Mouse (Mus musculus) midbrain, embryonic 12.5 days (tissue): ENCODE results near the gene Aco1. TPM values are rescaled to one million over a fixed set of nuclear protein-coding genes. Genes with fewer than 3 reads are reported as not detected.

Experiments used
- ATAC-seq: fragments of 200-750 bp; cut with Nextera tagmentation; 2 replicates; pipeline ENCODE4 v1.8.0; 2017; ENCODE audit warnings: low read depth, moderate TSS enrichment, moderate library complexity; ENCODE audit not compliant: low FRiP score
- H3K27ac ChIP-seq: fragments of 300-500 bp; sonication (generic); replicated peaks from 2 replicates; pipeline ENCODE4 v1.5.1; 2016; ENCODE audit warnings: mild to moderate bottlenecking
- H3K27me3 ChIP-seq: fragments of 300-500 bp; sonication (generic); 2 replicates; pipeline ENCODE4 v1.6.1; 2016; ENCODE audit warnings: mild to moderate bottlenecking
- H3K36me3 ChIP-seq: fragments of 300-500 bp; sonication (generic); 2 replicates; pipeline ENCODE4 v1.6.1; 2016
- H3K4me1 ChIP-seq: fragments of 300-500 bp; sonication (generic); 2 replicates; pipeline ENCODE4 v1.6.1; 2016
- H3K4me2 ChIP-seq: fragments of 300-500 bp; sonication (generic); replicated peaks from 2 replicates; pipeline ENCODE4 v1.6.1; 2016; ENCODE audit warnings: mild to moderate bottlenecking, moderate library complexity
- H3K4me3 ChIP-seq: fragments of 300-500 bp; sonication (generic); 2 replicates; pipeline ENCODE4 v1.5.1; 2016; ENCODE audit warnings: mild to moderate bottlenecking
- H3K9ac ChIP-seq: fragments of 300-500 bp; sonication (generic); replicated peaks from 2 replicates; pipeline ENCODE4 v1.6.1; 2016; ENCODE audit warnings: mild to moderate bottlenecking, moderate library complexity
- H3K9me3 ChIP-seq: fragments of 300-500 bp; sonication (generic); 2 replicates; pipeline ENCODE4 v1.6.1; 2016; ENCODE audit warnings: mild to moderate bottlenecking
- WGBS: fragments of 180-500 bp; shearing (Covaris S2); methylation state at CpG from one replicate; pipeline ENCODE4 v1.1.7; 2016; 5-methylcytosine and 5-hydroxymethylcytosine counted together
- polyA plus RNA-seq: library from polyadenylated mRNA; unstranded; fragments of >200 nt; fragmentation: Nextera tagmentation; extraction: Ambion mirVana; gene quantifications from 2 replicates; pipeline ENCODE4 v1.2.1, GENCODE M21; 2016

The Aco1 gene
- polyA plus RNA-seq, 1 experiment from 2014 or later: 58.7 TPM

DNA sequence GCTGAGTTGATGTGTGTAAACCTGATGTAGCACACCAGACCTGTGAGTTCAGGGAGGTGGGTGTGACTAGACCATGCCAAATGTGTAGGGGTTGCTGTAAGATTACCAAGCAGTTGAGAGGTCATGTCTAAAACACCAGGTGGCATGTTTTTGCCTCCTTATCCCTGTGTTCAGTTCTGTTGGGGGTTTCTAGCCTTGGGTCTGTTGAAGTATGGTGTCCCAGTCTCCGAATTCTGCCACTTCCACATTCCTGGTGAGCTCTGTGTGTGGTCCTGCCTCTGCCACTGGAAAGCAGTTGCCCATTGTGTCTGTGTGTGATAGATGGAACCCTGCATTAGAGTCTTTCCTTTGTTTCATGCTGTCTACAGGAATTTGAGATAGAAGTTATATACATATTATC, 1.7 kb downstream of the Aco1 start:
- Histone ChIP-seq H3K4me3 (peak overlapping the region; percentile 85), H3K4me1 (peaks cover 20% of the 10 kb centered on the region), H3K27me3 (no peaks in the 10 kb centered on the region), H3K27ac (no peak overlapping the region), H3K9me3 (no peaks in the 10 kb centered on the region), H3K9ac (peak overlapping the region; percentile 76; the same call in 1 of the 2 replicates), H3K36me3 (no peaks in the 10 kb centered on the region), H3K4me2 (peak overlapping the region; percentile 75)
- WGBS: 21% methylated on average over 1 of the region's 1 CpGs
- ATAC-seq: no peak

DNA sequence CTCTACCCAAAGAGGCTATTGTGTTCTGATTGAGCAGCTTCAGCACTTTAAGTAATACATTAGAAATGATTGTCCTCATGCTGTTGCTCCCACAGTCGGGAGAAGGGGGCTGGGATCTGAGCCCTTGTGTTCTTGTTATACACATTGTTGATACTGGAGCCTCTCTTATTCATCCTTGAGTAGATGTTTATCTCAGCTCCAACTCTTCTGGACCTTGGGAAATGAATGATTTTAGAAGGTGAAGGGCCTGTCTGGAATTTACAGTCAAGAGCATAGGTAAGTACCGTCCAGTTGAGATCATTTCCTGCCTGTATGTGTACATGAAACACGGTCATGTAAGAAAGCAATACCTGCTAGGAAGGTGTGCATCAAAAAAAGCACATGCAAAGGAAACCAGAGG, 2.1 kb downstream of the Aco1 start:
- Histone ChIP-seq H3K4me1 (peaks cover 20% of the 10 kb centered on the region), H3K9me3 (no peaks in the 10 kb centered on the region), H3K4me2 (peak overlapping the region; percentile 75), H3K9ac (no peak overlapping the region), H3K27me3 (no peaks in the 10 kb centered on the region), H3K36me3 (no peaks in the 10 kb centered on the region), H3K27ac (no peak overlapping the region), H3K4me3 (no peak overlapping the region)
- no peak for ATAC-seq
- 79% methylated on average over 3 of the region's 3 CpGs for WGBS

DNA sequence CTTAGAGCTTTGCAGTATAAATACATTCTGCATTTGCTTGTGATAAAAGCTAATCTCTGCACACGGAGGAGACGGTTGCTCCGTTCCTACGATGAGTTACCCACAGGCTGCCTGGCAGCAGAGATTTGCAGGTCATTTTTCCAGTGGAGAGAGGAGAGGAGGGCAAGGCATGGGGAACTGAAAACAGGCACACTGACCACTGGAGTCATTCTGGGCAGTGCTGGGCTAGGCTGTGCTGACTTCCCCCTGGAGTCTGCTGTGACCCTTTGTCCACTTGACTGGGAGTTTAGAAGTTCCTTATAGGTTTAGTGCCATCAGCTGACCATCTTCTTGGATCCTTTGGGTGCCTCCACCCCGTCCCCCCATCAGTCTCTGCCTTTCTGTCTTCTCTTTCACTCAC, 5.4 kb downstream of the Aco1 start:
- Histone ChIP-seq H3K4me1 (peaks cover 13% of the 10 kb centered on the region), H3K36me3 (no peaks in the 10 kb centered on the region), H3K27me3 (no peaks in the 10 kb centered on the region), H3K4me3 (no peak overlapping the region), H3K27ac (no peak overlapping the region), H3K9me3 (no peaks in the 10 kb centered on the region), H3K4me2 (no peak overlapping the region), H3K9ac (no peak overlapping the region)
- ATAC-seq: no peak
- 96% methylated on average over 5 of the region's 5 CpGs for WGBS

DNA sequence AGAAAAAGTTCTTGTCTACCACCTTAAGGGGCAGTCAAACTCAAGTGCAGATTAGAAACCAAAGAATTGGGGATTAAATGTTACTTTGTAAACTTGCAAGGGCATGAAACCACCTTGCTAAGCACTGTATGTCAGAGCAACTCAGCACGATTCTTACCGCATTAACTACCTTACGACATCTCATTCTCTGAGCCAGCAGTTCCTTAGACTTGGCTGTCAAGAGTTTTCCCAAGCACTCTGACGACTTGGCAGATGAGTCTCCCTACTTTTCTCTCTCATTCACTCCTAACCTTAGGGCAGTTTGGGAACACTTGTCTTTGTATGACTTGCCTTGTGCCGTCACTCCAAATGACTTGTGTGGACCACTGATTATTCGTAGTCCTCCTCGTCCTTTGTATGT, 7.2 kb downstream of the Aco1 start:
- no peak overlapping the region for H3K4me3 ChIP-seq
- H3K36me3 ChIP-seq: no peaks in the 10 kb centered on the region
- no peak overlapping the region for H3K27ac ChIP-seq
- H3K27me3 ChIP-seq: no peaks in the 10 kb centered on the region
- H3K9me3 ChIP-seq: no peaks in the 10 kb centered on the region
- no peak overlapping the region for H3K9ac ChIP-seq
- H3K4me1 ChIP-seq: 0 out of 2 replicates have a peak, but pooled peaks cover under 1% of the 10 kb centered on the region
- no peak overlapping the region for H3K4me2 ChIP-seq
- WGBS: 95% methylated on average over 7 of the region's 7 CpGs
- ATAC-seq: no peak

DNA sequence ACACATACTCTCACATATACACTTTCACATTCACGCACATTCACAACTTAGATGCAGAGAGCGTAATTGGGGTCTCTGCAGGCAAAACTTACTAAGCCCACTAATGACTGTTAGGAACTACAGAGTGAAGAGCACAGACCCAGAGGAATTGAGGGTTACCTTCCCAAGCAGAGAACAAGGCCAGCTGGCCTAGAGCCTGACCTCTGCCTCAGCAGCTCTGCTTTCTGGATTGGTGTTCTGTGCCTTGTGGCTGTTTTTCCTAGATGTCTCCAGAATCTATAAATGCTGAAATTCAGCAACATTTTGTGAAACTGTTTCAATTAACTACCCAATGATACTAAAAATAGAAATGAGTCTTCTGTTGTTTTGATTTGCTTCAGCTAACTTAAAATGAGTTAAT, 9.9 kb downstream of the Aco1 start:
- H3K4me3 ChIP-seq: no peak overlapping the region
- no peak overlapping the region for H3K4me2 ChIP-seq
- ATAC-seq: no peak
- no peaks in the 10 kb centered on the region for H3K27me3 ChIP-seq
- H3K36me3 ChIP-seq: no peaks in the 10 kb centered on the region
- WGBS: 100% methylated on average over 2 of the region's 2 CpGs
- 0 out of 2 replicates have a peak, but pooled peaks cover 3% of the 10 kb centered on the region for H3K4me1 ChIP-seq
- H3K9ac ChIP-seq: no peak overlapping the region
- no peak overlapping the region for H3K27ac ChIP-seq
- H3K9me3 ChIP-seq: no peaks in the 10 kb centered on the region

DNA sequence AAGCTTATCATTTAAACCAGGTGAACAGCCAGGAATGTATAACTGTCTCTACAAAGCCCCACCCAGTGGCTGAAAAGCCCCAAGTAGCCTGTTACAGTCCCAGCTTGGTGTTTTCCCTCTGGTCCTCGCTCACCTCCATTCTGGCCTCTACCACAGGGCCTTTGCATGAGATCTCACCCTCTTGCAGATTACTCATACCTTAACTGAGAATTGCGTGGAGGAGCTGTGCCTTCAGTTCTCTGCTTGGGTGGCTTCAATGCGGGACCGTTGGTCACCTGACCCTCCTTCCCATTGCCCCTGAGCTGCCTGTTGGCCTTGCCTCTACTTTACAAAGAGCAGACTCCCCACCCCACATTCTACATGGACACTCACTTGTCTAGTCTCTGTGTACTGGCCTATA, 10.6 kb downstream of the Aco1 start:
- Histone ChIP-seq H3K27ac (no peak overlapping the region), H3K4me3 (no peak overlapping the region), H3K9me3 (no peaks in the 10 kb centered on the region), H3K4me2 (no peak overlapping the region), H3K4me1 (0 out of 2 replicates have a peak, but pooled peaks cover 3% of the 10 kb centered on the region), H3K27me3 (no peaks in the 10 kb centered on the region), H3K9ac (no peak overlapping the region), H3K36me3 (no peaks in the 10 kb centered on the region)
- 90% methylated on average over 4 of the region's 4 CpGs for WGBS
- ATAC-seq: no peak

DNA sequence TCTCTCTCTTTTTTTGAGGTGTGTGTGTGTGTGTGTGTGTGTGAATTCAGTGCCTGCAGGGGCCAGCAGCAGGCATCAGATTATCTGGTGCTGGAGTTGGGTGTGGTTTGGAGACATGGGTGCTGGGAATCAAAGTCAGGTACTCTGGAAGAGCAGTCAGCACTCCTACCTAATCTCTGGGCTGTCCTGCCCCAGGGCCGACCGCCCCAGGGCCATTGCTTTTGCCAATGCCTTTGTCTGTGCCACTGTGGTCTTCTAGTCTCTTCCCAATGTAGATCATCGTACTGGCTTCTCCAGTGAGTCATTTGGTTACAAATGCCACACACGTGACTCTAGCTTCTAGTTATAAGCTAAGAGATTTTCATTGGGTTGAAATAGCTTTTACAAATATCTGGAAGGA, 11.9 kb downstream of the Aco1 start:
- 93% methylated on average over 4 of the region's 4 CpGs for WGBS
- no peak overlapping the region for H3K4me2 ChIP-seq
- H3K36me3 ChIP-seq: no peaks in the 10 kb centered on the region
- H3K9ac ChIP-seq: no peak overlapping the region
- no peak overlapping the region for H3K27ac ChIP-seq
- H3K27me3 ChIP-seq: no peaks in the 10 kb centered on the region
- H3K4me1 ChIP-seq: 0 out of 2 replicates have a peak, but pooled peaks cover 3% of the 10 kb centered on the region
- H3K4me3 ChIP-seq: no peak overlapping the region
- H3K9me3 ChIP-seq: no peaks in the 10 kb centered on the region
- no peak for ATAC-seq

DNA sequence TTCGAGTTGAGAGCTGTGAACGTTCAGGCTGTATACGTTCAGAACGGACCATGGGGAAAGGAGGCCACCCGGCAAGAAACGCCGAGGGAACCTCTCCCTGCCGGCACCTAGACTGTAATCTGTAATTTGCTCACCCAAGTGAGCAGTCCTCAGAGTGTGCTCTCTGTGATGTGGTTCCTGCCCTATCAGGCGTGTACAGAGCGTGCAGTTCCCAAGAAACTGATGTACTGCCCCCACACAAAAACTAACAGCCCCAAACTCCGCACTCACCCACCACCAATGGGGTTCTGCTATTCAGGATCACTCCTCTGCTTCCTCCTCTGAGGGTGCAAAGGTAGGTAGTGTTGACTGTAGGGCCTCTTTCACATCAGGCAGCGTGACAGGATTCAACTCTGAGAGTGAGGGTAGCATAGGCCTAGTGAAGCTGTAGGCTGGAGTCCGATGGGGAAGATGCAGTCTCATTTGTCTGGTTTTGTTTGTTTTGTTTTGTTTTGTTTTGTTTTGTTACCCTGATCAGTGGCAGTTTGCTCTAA, 12.7 kb downstream of the Aco1 start:
- H3K4me1 ChIP-seq: 0 out of 2 replicates have a peak, but pooled peaks cover 3% of the 10 kb centered on the region
- no peak overlapping the region for H3K27ac ChIP-seq
- H3K9ac ChIP-seq: no peak overlapping the region
- no peaks in the 10 kb centered on the region for H3K36me3 ChIP-seq
- peaks cover under 1% of the 10 kb centered on the region for H3K9me3 ChIP-seq
- no peak overlapping the region for H3K4me2 ChIP-seq
- no peak overlapping the region for H3K4me3 ChIP-seq
- no peaks in the 10 kb centered on the region for H3K27me3 ChIP-seq
- WGBS: 90% methylated on average over 13 of the region's 13 CpGs
- no peak for ATAC-seq

DNA sequence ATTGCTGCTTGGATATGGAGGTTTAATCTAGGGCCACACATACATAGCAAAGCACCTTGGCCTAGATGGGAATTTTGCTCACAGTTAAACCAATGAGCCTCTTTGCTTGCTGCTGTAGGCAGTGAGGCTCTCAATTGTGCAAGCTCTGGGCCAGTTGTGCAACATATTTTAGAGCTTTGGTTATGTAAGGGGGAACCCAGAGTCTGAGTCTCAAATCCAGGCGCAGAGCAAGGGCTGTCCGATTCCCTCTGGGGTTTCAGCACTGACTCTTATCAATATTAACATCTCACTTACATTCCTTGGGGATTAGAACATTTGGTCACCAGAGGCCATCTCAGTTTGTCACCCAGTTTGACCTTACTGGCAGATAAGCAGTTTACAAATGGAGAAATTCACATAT, 13.3 kb downstream of the Aco1 start:
- no peak for ATAC-seq
- Histone ChIP-seq H3K4me1 (0 out of 2 replicates have a peak, but pooled peaks cover 3% of the 10 kb centered on the region), H3K36me3 (peaks cover 4% of the 10 kb centered on the region; the same call in 1 of the 2 replicates), H3K27me3 (no peaks in the 10 kb centered on the region), H3K4me3 (no peak overlapping the region), H3K27ac (no peak overlapping the region), H3K9ac (no peak overlapping the region), H3K9me3 (peaks cover 5% of the 10 kb centered on the region), H3K4me2 (no peak overlapping the region)
- WGBS: 65% methylated on average over 2 of the region's 2 CpGs

DNA sequence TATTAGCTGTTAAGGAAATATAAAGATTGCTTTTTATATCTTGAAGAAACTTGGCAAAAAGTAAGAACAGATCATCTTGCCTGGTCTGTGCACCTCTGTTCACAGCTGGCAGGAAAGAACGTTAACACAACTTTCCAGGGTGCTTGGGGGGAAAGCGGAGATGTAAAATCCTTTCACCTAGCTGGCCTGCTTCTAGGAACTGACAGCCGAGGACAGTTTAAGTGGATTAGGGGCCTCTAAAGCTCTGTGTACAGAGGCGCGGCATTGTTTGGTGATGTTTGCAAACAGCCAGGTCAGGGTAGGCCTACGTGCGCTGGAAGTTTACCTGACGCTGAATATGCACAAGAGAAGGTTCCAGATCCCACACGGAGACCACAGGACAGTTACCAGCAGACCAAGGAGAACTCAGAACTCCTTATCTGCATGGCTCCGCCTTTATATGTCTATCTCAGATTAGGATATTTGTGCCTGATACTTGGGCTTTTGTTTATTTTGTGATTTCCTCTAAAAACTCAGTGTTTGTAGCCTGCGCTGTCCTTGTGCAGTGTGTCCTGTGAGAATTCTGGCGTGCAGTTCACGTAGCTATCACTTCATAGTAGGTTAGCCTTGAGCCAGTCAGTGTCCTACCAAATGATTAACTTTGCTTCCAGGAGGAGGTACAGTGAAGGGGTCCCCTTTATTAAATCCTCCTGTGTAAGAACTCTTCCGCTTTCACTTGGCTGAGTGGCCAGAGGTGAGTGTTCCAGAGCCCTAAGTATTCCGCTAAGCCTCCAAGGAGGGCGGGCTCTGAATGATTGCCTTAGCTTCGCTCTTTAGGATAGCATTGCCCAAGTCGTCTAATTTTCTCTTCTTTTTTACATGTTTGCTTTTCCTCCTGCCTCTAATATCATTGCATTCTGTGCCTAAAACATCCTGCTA, 14.0 kb downstream of the Aco1 start:
- H3K9ac ChIP-seq: no peak overlapping the region
- 66% methylated on average over 18 of the region's 18 CpGs for WGBS
- no peak for ATAC-seq
- H3K4me3 ChIP-seq: no peak overlapping the region
- H3K27me3 ChIP-seq: no peaks in the 10 kb centered on the region
- H3K36me3 ChIP-seq: peaks cover 4% of the 10 kb centered on the region; the same call in 1 of the 2 replicates
- 0 out of 2 replicates have a peak, but pooled peaks cover 3% of the 10 kb centered on the region for H3K4me1 ChIP-seq
- H3K27ac ChIP-seq: no peak overlapping the region
- no peak overlapping the region for H3K4me2 ChIP-seq
- peaks cover 5% of the 10 kb centered on the region for H3K9me3 ChIP-seq

DNA sequence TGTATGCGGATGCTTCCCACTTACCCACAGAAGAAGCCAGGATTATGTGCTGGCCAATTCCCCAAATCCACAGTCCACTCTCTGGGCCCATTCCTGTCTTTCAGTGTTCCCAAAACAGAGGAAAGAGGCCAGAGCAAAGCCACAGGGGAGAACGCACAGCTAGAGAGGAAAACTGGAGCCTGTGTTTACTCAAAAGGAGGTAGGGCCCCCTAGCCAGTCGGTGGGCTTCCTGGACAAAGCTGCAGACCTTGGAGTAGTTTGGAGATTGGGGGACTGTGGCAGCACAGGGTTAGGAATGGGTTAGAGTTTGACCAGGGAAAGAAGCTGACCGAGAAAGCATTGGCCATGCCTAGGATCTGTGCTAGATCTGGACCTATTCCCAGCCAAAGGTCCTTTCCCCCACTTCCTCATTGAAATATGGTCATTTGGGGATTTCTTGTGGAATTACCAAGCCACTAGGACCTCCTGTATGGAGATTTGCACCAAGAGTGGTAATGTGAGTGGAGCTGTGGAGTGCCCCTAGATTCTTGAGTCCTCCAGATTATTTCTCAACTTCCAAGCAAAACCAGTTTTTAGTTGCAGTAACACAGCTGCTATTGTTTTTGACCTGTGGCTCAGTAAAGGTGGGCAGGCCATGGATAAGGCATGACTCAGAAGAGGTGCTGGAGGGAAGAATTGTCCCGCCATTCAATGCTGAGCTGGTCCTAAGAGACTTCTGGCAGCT, 14.8 kb downstream of the Aco1 start:
- Histone ChIP-seq H3K4me2 (no peak overlapping the region), H3K4me1 (0 out of 2 replicates have a peak, but pooled peaks cover 3% of the 10 kb centered on the region), H3K9ac (no peak overlapping the region), H3K36me3 (peaks cover 4% of the 10 kb centered on the region; the same call in 1 of the 2 replicates), H3K9me3 (peaks cover 5% of the 10 kb centered on the region), H3K4me3 (no peak overlapping the region), H3K27ac (no peak overlapping the region), H3K27me3 (no peaks in the 10 kb centered on the region)
- 81% methylated on average over 5 of the region's 5 CpGs for WGBS
- no peak for ATAC-seq

DNA sequence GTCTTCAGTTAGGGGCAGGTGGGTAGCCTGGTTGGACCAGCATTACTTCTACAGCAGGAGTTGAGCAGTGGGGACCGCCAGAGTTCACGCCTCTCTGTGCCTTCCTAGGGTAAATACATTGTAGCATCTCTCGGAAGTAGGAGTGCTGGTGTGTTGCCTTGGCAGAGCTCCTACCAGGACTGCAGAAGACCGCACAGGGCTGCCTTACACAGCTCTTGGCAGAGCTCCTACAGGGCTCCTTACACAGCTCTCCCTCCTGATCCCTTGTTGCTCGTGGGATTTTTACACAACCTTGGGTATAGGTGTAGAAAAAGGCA, 15.3 kb downstream of the Aco1 start:
- H3K4me3 ChIP-seq: no peak overlapping the region
- no peak overlapping the region for H3K27ac ChIP-seq
- WGBS: 91% methylated on average over 5 of the region's 5 CpGs
- peaks cover 5% of the 10 kb centered on the region for H3K9me3 ChIP-seq
- no peak overlapping the region for H3K4me2 ChIP-seq
- no peaks in the 10 kb centered on the region for H3K27me3 ChIP-seq
- H3K4me1 ChIP-seq: 0 out of 2 replicates have a peak, but pooled peaks cover 3% of the 10 kb centered on the region
- peaks cover 4% of the 10 kb centered on the region; the same call in 1 of the 2 replicates for H3K36me3 ChIP-seq
- no peak for ATAC-seq
- H3K9ac ChIP-seq: no peak overlapping the region
